Mouse (Mus musculus) midbrain, embryonic 15.5 days (tissue): ENCODE data around the gene Ahcy. TPM values are rescaled to one million over a fixed set of nuclear protein-coding genes. Genes with fewer than 3 reads are reported as not detected.
"Not testable (repeated sequence)": the region's sequence is repeated elsewhere in the genome, so short reads cannot be mapped to it uniquely, and the experiment has no call there.

Experiments used
- ATAC-seq: fragments of 200-750 bp; cut with Nextera tagmentation; replicated peaks from 2 replicates; pipeline ENCODE4 v1.8.0; 2017; ENCODE audit warnings: moderate TSS enrichment
- H3K27ac ChIP-seq: fragments of 300-500 bp; sonication (generic); 2 replicates; pipeline ENCODE4 v1.5.1; 2015; ENCODE audit warnings: mild to moderate bottlenecking, inconsistent platforms
- H3K27me3 ChIP-seq: fragments of 300-500 bp; sonication (generic); replicated peaks from 2 replicates; pipeline ENCODE4 v1.6.1; 2015; ENCODE audit warnings: inconsistent platforms
- H3K36me3 ChIP-seq: fragments of 300-500 bp; sonication (generic); replicated peaks from 2 replicates; pipeline ENCODE4 v1.6.1; 2015; ENCODE audit warnings: inconsistent platforms
- H3K4me1 ChIP-seq: fragments of 300-500 bp; sonication (generic); 2 replicates; pipeline ENCODE4 v1.6.1; 2015; ENCODE audit warnings: inconsistent platforms
- H3K4me2 ChIP-seq: fragments of 300-500 bp; sonication (generic); 2 replicates; pipeline ENCODE4 v1.6.1; 2015; ENCODE audit warnings: inconsistent platforms, mild to moderate bottlenecking, moderate library complexity
- H3K4me3 ChIP-seq: fragments of 300-500 bp; sonication (generic); 2 replicates; pipeline ENCODE4 v1.5.1; 2015; ENCODE audit warnings: mild to moderate bottlenecking, inconsistent platforms
- H3K9ac ChIP-seq: fragments of 300-500 bp; sonication (generic); 2 replicates; pipeline ENCODE4 v1.6.1; 2015; ENCODE audit warnings: mild to moderate bottlenecking, inconsistent platforms
- H3K9me3 ChIP-seq: fragments of 300-500 bp; sonication (generic); 2 replicates; pipeline ENCODE4 v1.6.1; 2016; ENCODE audit warnings: inconsistent platforms
- WGBS: fragments of 180-500 bp; shearing (Covaris S2); methylation state at CpG from one replicate; pipeline ENCODE4 v1.1.7; 2015; ENCODE audit warnings: mixed read lengths; 5-methylcytosine and 5-hydroxymethylcytosine counted together
- polyA plus RNA-seq: library from polyadenylated mRNA; unstranded; fragments of >200 nt; fragmentation: Nextera tagmentation; extraction: Ambion mirVana; gene quantifications from 2 replicates; pipeline ENCODE4 v1.2.1, GENCODE M21; 2015

Ahcy gene
- polyA plus RNA-seq = 34.5 and 38.8 TPM in 2 replicates

DNA sequence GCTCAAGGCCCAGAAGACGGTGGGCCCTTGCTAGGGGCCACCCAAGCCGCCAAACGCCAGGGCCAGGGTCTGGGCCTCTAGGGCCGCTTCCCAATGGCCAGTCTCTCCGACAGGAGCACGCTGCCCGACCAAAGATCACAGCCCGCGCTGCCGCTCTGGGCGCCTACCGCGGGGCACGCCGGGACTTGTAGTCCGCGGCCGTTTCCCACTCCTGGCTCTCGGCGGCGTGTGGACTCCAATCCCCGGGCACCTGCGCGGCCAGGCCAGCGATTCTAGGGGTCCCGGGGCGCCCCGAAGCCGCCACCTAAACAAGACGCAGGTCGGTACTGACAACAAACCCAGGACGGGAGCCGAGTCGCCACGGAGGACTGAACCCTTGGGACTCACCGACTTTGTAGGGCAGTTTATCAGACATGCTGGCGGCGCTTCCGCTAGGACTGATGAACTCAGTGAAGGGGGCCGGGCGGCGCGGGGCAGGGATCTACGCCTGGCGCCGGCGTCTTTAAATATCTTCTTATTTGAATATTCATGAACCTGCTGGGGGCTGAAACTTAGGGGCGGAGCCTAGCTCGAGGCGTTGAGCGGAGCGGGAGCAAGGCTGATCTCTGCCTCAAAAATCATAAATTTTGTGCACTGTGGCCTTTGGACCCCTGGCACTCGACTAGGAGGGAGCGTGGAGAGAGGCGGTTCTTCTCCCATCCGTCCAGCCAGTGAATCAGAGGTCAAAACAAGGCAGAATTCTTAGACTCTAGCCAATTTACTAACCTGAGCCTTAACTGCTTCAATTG, at the start of gene Ahcy:
Gene Ahcy, minus strand, starts transcription at position 520 of the 788 bp plus-strand sequence.
- Histone ChIP-seq H3K27ac (peak within 1 kb of the TSS; percentile 89), H3K36me3 (no peaks in the 10 kb centered on the region), H3K27me3 (no peaks in the 10 kb centered on the region), H3K4me2 (peak within 1 kb of the TSS; percentile 85), H3K4me1 (peaks cover 24% of the 10 kb centered on the region), H3K9me3 (no peaks in the 10 kb centered on the region), H3K4me3 (peak within 1 kb of the TSS; percentile 78), H3K9ac (peak within 1 kb of the TSS; percentile 90)
- WGBS = under 1% methylated on average over 56 of the region's 56 CpGs
- ATAC-seq = peak; percentile 97

DNA sequence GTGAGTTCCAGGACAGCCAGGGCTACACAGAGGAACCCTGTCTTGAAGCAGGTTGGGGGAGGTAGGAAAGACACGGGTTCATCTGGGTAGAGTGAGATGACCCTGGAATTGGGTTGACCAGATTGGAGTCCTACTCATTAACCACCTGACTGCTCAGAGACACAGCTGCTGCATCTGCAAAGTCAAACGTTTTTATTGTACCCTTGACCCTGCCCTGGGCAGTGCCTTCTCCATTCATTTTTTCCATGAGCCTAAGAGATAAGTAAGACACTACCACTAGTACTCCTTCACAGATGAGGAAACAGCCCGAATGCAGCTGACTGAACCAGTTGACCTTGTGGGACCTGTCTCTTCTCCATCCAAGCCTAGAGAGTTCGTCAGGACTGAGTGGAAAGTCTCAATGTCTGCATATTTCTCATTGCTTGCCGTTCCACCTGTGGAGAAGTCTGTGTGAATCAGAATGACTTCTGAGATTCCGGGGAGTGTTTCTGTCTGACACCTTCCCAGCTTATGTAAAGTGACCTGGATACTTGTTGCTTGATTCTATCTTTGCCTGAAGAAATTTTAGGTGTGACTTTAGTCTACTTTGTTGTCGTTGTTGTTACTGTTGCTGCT, 41.0 kb upstream of the Ahcy start:
- H3K4me3 ChIP-seq = no peak overlapping the region
- H3K36me3 ChIP-seq = no peaks in the 10 kb centered on the region
- H3K27ac ChIP-seq = no peak overlapping the region
- H3K4me2 ChIP-seq = no peak overlapping the region
- no peaks in the 10 kb centered on the region for H3K27me3 ChIP-seq
- H3K4me1 ChIP-seq = no peaks in the 10 kb centered on the region
- WGBS = 65% methylated on average over 7 of the region's 7 CpGs
- H3K9ac ChIP-seq = no peak overlapping the region
- ATAC-seq = no peak
- H3K9me3 ChIP-seq = peaks cover 4% of the 10 kb centered on the region; the same call in 1 of the 2 replicates

DNA sequence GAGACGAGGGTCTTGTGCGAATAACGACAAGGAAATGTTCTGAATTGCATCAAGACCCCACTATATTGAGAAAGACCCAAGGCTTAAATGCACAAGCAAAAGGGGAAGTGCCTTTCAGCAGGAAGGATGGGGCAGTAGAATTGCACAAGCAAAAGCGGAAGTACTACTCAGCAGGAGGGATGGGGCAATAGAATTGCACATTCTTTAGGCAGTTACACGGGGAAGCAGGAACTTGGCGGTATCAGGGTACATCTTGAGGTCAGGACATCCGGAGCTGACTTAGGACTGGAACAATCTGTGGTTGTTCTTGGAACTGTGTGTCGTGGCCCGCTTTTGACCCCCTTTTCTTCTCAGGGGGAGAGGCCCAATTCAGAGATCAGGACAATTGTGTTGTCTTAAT, 33.0 kb upstream of the Ahcy start:
- not testable (repeated sequence) for H3K36me3 ChIP-seq, ATAC-seq
- 81% methylated on average over 9 of the region's 9 CpGs for WGBS

DNA sequence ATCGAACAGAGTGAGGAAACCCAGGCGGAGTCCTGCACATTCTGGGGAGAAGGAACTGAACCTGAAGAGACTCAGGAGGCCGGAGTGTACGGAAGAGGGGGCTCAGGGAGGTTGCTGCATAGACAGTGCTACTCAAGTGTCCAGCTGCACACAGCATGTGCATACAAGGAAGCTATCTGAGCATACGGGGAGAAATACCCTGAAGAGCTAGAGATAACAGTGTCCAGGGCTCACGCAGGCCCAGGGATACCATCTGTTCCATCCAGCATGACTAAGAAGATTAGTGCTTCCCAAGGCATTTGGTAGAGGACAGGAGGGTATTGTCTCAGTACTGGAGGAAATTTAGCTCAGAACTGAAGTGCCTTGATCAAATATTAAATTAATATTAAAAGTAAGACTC, 29.3 kb upstream of the Ahcy start:
- 0 out of 2 replicates have a peak, but pooled peaks cover 4% of the 10 kb centered on the region for H3K4me1 ChIP-seq
- H3K4me3 ChIP-seq = no peak overlapping the region
- H3K9ac ChIP-seq = no peak overlapping the region
- ATAC-seq = no peak
- 0 out of 2 replicates have a peak overlapping the region, but pooled peaks have one; percentile 26 for H3K27ac ChIP-seq
- H3K36me3 ChIP-seq = no peaks in the 10 kb centered on the region
- WGBS = 39% methylated on average over 6 of the region's 6 CpGs
- H3K27me3 ChIP-seq = no peaks in the 10 kb centered on the region
- no peak overlapping the region for H3K4me2 ChIP-seq
- H3K9me3 ChIP-seq = no peaks in the 10 kb centered on the region

More for the DNA sequence above, 33.0 kb upstream of the Ahcy start:
- not testable (repeated sequence) for H3K4me1 ChIP-seq, H3K27ac ChIP-seq, H3K4me3 ChIP-seq, H3K4me2 ChIP-seq, H3K27me3 ChIP-seq, H3K9ac ChIP-seq, H3K9me3 ChIP-seq

DNA sequence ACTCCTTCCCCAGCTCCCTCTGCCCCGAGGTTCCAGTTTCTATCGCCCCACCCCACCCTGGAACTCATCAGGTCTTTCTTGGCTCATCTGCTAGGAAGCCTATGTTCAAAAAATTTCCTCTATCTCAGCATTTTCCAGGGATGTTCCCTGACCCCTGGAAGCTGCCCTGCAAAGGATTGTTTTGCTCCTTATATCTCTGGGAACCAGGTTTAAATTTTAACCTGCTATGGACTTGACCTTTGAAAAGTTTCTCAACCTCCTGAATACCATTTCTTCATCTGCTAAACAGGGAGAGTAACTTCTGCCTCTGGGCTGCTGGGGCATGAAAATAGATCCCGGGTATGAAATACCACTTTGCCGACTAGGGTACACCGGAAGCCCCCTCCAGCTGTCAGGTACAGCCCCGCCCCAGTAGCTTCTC, 27.5 kb upstream of the Ahcy start:
- H3K9me3 ChIP-seq = no peaks in the 10 kb centered on the region
- 74% methylated on average over 6 of the region's 6 CpGs for WGBS

DNA sequence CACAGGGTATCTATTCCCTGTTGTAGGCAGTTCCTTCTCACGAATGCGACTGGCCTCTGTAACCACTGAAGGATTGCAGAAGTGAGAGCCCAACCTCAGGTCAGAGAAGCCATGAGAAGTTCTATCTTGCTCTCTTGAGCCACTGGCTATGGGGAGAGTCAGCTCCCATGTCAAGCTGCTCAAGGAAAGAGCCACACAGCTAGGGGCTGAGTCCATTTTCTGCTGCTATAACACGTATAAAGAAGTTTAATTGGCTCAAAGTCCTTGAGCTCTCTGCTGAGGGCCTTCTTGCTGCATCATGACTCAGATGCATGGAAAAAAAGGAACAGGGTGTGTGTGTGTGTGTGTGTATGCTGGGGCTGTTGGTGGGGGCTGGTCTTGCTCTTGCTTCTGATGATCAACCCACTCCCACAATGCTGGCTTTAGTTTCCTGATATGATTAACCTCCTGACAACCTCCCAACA, 26.5 kb upstream of the Ahcy start:
- WGBS = 90% methylated on average over 3 of the region's 3 CpGs
- ATAC-seq = no peak

More for the DNA sequence above, 27.5 kb upstream of the Ahcy start:
- H3K27ac ChIP-seq = no peak overlapping the region
- no peak overlapping the region for H3K9ac ChIP-seq
- no peak for ATAC-seq
- no peaks in the 10 kb centered on the region for H3K27me3 ChIP-seq
- H3K4me3 ChIP-seq = no peak overlapping the region
- 0 out of 2 replicates have a peak, but pooled peaks cover 4% of the 10 kb centered on the region for H3K4me1 ChIP-seq
- H3K4me2 ChIP-seq = no peak overlapping the region
- no peaks in the 10 kb centered on the region for H3K36me3 ChIP-seq

DNA sequence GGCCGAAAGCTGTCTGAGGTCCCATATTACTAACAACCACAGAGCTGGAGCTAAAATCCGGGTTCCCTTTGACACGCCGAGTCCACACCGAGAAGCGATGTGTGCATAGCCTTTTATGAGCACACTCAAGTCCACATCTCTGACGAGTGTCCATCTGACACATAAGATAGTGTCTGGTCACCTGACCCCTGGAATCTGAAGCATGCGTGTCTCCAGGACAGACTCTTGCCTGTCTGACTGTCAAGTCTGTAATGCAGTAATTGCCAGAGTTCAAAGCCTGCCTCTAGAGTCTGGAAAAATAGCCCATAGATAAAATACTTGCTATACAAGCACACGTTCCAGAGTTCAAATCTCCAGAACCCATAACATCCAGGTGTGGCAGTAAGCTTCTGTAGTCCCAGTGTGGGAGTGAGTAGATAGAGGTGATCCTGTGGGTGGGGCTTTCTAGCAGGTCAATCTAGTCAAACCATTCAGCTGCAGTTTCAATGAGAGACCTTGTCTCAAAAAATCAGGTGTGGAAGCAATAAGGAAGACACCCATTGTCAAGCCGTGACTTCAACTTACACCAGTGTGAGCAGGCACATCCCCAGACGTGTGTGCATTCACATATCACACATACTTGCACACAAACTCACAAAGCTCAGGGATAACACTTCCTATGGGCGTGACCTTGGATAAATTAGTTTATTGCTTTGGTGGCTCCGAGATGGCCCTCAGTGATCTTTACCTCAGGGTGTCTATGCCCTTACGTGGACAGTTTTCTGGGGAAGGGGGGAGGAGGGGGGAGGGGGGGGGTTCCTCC, 25.9 kb upstream of the Ahcy start:
- Histone ChIP-seq H3K9ac (no peak overlapping the region), H3K9me3 (no peaks in the 10 kb centered on the region), H3K27ac (no peak overlapping the region), H3K4me2 (no peak overlapping the region), H3K4me3 (no peak overlapping the region), H3K36me3 (no peaks in the 10 kb centered on the region), H3K27me3 (no peaks in the 10 kb centered on the region), H3K4me1 (0 out of 2 replicates have a peak, but pooled peaks cover 4% of the 10 kb centered on the region)
- ATAC-seq = no peak
- WGBS = 86% methylated on average over 14 of the region's 14 CpGs

More for the DNA sequence above, 26.5 kb upstream of the Ahcy start:
- 0 out of 2 replicates have a peak, but pooled peaks cover 4% of the 10 kb centered on the region for H3K4me1 ChIP-seq
- no peak overlapping the region for H3K4me2 ChIP-seq
- no peak overlapping the region for H3K9ac ChIP-seq
- H3K27ac ChIP-seq = no peak overlapping the region
- no peak overlapping the region for H3K4me3 ChIP-seq
- no peaks in the 10 kb centered on the region for H3K9me3 ChIP-seq
- no peaks in the 10 kb centered on the region for H3K27me3 ChIP-seq
- H3K36me3 ChIP-seq = no peaks in the 10 kb centered on the region

DNA sequence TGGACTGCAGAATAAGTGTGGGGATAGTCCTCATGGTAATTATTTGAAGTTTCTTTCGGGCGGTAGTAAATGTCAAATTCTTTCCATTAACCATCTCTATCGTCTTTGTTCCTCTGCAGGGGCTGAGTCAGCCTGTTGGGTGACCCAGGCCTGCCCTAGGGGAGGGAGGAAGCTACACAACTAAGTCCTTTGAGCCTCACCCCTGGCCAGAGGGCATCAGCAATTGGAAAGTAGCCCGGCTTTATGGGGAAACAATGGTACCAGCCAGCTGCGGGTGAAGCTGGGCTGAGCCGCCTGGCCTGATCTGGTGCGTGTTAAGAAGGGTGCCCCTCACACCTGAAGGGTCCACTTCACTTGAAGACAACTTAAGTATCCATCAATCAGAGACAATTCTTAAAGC, 25.1 kb upstream of the Ahcy start:
- Histone ChIP-seq H3K9ac (no peak overlapping the region), H3K27me3 (no peaks in the 10 kb centered on the region), H3K4me1 (0 out of 2 replicates have a peak, but pooled peaks cover 4% of the 10 kb centered on the region), H3K27ac (no peak overlapping the region), H3K4me3 (no peak overlapping the region), H3K9me3 (no peaks in the 10 kb centered on the region), H3K4me2 (no peak overlapping the region), H3K36me3 (no peaks in the 10 kb centered on the region)
- whole genome bisulfite sequencing = 72% methylated on average over 7 of the region's 7 CpGs
- ATAC-seq = no peak

DNA sequence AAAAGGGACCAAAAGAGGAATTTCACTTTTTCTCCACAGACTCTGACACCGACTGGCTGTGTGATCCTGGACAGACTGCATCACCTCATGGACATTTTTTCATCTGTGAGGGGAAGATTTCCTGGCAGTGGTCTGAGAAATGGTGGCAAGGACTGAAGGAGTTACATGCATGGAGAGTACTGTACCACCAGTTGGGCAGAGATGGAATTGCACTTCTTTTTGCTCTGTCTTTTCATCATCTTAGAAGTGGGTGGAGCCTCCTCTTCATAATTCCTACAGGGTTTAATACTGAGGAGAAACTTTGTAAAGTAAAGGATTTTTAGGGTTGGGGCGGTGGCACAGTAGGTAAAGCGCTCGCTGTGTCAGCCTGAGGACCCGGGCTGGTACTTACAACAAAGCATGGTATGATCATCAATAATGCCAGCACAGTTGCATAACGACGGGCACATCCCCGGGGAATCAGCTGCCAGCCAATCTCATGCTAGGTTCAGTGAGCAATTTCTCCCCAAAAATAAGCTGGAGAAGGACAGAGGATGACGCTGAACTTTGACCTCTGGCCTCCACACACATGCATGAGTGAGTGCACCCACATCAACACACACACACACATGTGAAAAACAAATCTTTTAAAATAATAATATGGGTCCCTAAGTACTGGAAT, 24.6 kb upstream of the Ahcy start:
- H3K27me3 ChIP-seq = no peaks in the 10 kb centered on the region
- 89% methylated on average over 9 of the region's 9 CpGs for WGBS
- ATAC-seq = no peak
- H3K4me3 ChIP-seq = no peak overlapping the region
- no peak overlapping the region for H3K9ac ChIP-seq
- H3K36me3 ChIP-seq = no peaks in the 10 kb centered on the region
- H3K4me2 ChIP-seq = no peak overlapping the region
- 0 out of 2 replicates have a peak, but pooled peaks cover 4% of the 10 kb centered on the region for H3K4me1 ChIP-seq
- H3K27ac ChIP-seq = no peak overlapping the region
- H3K9me3 ChIP-seq = no peaks in the 10 kb centered on the region

DNA sequence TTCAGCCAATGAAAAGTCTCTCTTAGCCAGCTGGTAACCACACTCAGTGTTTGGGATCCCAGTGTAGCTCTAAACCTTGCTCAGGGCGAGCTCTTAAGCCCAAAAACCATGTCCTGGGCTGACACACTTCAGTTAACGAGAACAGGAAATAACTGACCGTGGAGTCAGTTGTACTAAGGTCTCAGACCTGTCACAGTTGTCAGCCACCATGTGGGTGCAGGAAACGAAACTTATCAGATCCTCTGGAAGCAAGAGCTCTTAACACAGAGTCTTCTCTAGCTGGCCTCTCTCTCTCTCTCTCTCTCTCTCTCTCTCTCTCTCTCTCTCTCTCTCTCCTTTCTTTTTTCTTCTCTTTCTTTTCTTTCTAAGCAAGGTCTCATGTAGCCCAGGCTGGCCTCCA, 19.1 kb upstream of the Ahcy start:
- ATAC-seq = no peak
- H3K4me2 ChIP-seq = no peak overlapping the region
- WGBS = 67% methylated on average over 4 of the region's 4 CpGs

DNA sequence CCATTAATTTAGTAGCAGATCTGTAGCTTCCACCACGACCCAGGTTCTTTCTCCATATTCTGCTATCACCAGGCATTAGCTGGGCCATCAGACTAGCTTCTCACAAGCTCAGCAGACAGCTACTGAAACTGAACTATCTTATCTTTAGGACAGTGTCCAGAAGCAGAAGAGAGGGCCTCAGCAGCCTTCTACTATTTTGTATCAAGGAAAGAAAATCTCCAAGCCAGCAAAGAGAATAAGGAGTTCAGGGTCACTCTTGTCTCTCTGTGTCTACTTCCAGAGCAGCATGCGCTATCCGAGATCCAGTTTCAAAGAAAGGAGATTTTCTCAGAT, 17.4 kb upstream of the Ahcy start:
- Histone ChIP-seq H3K9me3 (no peaks in the 10 kb centered on the region), H3K4me2 (no peak overlapping the region), H3K4me3 (no peak overlapping the region), H3K27ac (no peak overlapping the region), H3K9ac (no peak overlapping the region), H3K36me3 (no peaks in the 10 kb centered on the region), H3K4me1 (no peaks in the 10 kb centered on the region), H3K27me3 (no peaks in the 10 kb centered on the region)
- 84% methylated on average over 3 of the region's 3 CpGs for WGBS
- ATAC-seq = no peak

More for the DNA sequence above, 19.1 kb upstream of the Ahcy start:
- H3K4me3 ChIP-seq = no peak overlapping the region
- H3K4me1 ChIP-seq = no peaks in the 10 kb centered on the region
- H3K9ac ChIP-seq = no peak overlapping the region
- H3K27me3 ChIP-seq = no peaks in the 10 kb centered on the region
- H3K9me3 ChIP-seq = no peaks in the 10 kb centered on the region
- no peak overlapping the region for H3K27ac ChIP-seq
- H3K36me3 ChIP-seq = no peaks in the 10 kb centered on the region
